Mouse (Mus musculus) urinary bladder, adult 18-20 months (tissue): Measurements from ENCODE around the gene Kalrn.

Source experiments
- DNase-seq, 2 experiments: peaks; one replicate each; pipeline ENCODE4 v3.0.0; 2022; ENCODE audit warnings: low spot score in 2 of 2, mixed read lengths in 2 of 2

Kalrn gene

GRCm38 (mm10) chr16:34504250-34504649, 69.1 kb downstream of the Kalrn start:
- no peak for DNase-seq

- no peak for DNase-seq
These were observed 71.2 kb downstream of the Kalrn start for GRCm38 (mm10) chr16:34502110-34502509.

- DNase-seq: no peak
These were observed 78.6 kb downstream of the Kalrn start for GRCm38 (mm10) chr16:34494741-34495140.

DNA sequence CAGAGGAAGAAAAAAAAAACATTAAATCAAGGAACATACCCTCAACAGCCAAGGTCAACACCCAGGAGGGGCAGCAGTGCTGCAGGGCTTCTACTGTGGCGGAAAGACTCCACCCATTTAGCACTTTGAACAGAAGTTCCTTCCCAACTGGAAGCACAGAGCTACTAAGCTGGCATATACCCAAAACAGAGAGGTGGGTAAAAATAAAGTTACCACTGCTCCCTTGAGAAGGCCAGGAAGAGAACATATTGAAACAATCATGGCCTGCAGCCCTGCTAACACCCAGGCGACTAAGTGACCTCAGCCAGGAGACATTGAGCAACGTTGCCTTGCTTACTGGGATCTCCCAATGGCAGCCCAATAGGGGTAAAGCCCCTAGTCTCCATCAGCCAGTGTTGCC, 79.4 kb downstream of the Kalrn start:
- DNase-seq: no peak

DNA sequence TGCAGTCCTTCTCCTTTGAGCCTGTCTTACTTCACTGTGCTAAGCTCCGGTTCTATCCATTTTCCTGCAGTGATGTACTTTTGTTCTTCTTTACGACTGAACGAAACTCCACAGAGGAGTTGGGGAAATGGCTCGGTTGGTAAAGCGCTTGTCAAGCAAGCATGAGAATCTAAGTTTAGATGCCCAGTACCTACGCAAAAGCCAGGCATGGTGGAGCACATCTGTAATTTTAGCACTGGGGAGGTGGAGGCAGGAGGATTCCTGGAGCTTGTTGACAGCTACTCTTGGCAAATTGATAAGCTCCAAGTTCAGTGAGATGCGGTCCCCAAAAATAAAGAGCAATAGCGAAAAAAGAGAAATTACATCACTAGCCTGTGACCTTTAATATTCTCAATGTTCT, 82.1 kb downstream of the Kalrn start:
- DNase-seq: no peak

DNA sequence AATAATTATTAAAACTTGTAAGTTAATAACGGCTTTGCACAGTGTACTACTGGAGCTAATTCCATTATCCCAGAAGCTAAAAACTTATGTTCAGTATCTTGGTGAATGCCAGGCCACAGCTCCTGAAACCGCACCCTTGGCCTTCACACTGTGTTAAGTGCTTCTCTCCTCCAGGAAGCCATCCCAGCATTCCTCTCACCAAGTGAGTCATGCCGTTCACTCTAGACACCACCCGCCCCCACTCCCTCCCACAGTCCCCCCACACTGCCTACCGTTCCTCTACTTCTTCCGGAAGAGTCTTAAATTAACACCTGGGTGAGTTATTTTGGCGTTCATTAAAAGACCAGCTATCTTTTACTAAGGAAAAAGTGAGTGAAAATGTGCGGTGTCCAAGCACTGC, 82.8 kb downstream of the Kalrn start:
- DNase-seq: no peak

DNA sequence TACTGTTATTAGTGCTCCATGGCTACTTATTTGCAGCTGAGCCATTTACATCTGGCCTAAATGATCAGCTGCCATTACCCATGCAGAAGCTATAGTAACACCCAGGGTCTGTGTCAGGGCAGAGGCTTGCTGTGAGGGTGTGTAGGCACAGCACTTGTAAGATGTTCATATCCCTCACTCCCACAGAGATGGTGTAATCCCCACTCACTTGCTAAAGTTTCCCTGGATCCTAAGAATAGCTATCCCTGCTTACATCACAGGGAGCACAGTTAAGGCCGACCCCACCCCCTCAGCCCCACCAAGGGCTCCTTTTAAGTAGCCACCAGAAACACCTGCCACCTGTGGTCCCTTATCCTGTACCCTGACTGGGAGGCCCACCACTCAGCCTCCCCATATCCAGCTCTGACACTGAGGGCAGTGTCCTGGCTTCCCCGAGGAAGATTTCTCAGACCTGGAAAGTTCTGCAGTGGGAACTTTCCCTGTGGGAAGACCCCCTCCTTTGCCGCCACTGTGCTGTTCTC, 83.5 kb downstream of the Kalrn start:
- no peak for DNase-seq

- DNase-seq: no peak
These were observed 85.5 kb downstream of the Kalrn start for GRCm38 (mm10) chr16:34487823-34488222.

DNA sequence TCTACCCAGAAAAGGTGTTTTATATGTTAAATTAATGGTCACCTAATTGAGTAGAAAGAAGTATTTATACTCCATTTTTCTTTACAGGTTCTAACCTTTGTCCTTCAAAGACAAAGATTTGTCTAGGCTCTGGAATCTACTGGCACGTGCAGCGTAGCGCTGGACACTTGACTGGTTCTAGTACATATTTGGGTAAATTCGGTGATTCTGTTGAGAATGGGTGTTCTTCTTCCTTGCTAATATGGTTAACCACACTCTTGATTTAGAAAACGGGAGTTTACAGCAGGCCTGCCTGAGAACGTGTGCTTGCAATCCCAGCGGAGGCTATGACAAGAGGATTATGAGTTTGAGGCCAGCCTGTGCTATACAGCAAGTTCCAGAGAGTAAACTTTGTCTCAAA, 86.1 kb downstream of the Kalrn start:
- no peak for DNase-seq

DNA sequence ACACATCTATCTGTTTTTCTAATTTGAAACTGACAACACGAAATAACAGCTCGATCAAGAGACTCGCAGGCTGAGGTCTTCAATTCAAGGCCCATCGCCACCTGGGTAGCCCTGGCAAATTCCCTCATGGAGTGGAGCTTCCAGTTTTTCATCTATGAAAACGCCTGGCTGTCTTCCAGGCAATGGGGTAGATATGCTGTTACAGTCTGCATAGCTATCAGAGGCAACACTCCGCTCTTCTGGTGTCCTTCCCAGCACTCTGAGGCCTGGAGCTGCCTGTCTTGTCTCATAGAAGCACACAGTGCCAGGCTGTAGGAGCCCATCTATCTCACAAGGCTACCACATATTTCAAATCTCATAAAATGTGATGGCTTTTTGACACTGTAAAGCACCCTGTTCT, 87.8 kb downstream of the Kalrn start:
- DNase-seq: no peak

DNA sequence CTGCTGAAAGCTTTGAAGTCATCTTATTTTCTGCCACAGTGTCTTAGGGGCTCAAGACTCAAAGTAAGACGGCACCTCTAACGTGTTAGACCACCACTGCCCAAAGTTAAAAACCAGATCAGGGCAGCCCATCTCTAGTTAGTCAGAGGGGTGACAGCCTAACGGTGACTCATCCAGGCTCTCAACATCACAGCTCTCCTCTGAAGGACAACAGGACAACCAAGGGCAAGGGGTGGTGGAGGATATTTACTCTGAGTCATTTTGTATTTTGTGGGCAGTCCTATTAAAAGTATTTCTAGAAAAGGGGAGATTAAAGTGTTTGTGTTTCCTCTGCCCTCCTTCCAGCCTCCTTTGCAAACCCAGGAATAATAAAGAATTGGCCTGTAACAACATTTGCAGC, 88.4 kb downstream of the Kalrn start:
- no peak for DNase-seq

- DNase-seq: no peak
These were observed 89.1 kb downstream of the Kalrn start for GRCm38 (mm10) chr16:34484213-34484612.

- no peak for DNase-seq
These were observed 89.6 kb downstream of the Kalrn start for GRCm38 (mm10) chr16:34483716-34484115.

- no peak for DNase-seq
These were observed 98.6 kb downstream of the Kalrn start for GRCm38 (mm10) chr16:34474741-34475140.

- DNase-seq: no peak
These were observed 99.4 kb downstream of the Kalrn start for GRCm38 (mm10) chr16:34473891-34474290.

DNA sequence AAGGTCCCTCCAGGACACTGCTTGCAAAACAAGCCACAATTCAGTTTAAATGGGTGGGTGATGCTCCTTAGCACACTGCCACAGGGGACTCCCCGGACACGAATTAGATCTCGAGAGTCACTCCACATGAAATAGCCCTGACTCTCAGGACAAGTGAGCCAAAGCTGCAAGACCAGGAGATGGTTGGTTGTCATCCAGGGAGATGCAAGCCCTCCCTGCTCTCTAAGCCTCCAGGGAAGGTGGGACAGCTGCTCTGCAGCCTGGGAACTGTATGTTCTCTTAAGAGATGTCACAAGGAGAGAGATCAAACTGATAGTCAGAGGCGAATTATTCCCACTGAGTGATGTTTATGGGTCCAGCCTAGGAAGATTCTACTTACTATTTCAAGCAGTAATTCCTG, 101.9 kb downstream of the Kalrn start:
- no peak for DNase-seq

DNA sequence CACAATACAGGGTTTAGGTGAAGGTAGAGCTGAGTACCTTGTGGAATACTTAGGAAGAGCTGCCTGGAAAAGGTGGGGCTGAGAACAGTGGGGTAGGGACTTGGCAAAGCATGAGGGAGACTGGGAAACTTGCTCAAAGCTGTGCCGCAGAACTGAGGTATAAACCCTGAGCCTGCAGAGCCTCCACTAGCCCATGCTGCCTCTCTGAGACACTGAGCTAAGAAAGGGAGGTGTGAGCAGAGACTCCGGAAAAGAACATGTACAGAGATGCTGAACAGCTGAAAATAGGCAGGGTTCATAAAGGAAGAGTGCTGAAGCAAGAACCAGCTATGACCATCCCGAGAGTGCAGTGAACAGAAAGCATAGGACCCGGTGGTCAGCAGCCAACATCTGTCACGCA, 103.0 kb downstream of the Kalrn start:
- no peak for DNase-seq

DNA sequence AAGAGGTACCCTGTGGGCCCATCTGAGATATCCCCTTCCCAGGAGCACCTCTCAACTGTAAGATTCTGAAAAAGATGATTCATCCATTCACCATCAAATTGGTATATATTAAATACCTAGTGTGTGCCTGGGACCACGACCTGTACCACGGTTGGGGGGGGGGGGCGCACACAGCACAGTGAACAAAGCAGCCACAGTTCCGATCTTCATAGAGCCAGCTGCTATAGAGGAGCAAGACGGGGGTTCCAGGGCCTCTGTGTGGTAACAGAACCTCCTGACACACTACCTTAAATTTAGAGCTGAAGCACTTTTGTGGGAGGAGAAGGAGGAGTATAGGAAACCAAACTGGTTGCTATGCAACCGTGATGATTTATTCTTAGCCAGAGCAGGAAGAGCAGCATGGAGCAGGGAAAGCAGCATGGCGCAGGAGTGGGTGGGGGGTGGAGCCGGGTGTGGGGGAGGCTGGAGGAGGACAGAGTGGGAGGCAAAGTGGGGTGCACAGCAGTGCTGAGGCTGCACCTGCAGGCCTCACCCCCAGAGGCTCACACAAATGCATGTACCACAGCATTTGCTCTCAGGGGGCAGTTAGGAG, 104.0 kb downstream of the Kalrn start:
- DNase-seq: no peak

- no peak for DNase-seq
These were observed 106.7 kb downstream of the Kalrn start for GRCm38 (mm10) chr16:34466649-34467048.

- no peak for DNase-seq
These were observed 117.0 kb downstream of the Kalrn start for GRCm38 (mm10) chr16:34456314-34456713.

DNA sequence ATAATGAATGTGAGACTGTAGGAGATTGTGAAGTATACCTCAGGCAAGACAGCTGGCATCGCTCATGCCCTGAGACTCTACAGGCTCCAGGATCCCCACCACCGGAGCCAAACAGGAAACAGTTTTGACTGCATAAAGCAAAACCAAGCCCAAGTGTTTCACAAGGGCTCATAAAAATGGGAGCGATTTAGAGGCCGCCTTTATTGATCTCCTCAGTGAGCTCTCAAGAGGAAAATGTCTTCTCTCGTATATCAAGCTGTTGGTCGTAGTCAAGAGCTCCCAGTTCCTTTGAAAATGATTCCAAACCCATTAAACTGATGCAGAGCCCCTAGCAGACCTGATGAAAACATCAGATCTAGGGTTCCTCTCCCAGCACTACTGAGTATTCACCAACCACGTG, 127.7 kb downstream of the Kalrn start:
- peak in 1 of 2 experiments; percentile 15 for DNase-seq

DNA sequence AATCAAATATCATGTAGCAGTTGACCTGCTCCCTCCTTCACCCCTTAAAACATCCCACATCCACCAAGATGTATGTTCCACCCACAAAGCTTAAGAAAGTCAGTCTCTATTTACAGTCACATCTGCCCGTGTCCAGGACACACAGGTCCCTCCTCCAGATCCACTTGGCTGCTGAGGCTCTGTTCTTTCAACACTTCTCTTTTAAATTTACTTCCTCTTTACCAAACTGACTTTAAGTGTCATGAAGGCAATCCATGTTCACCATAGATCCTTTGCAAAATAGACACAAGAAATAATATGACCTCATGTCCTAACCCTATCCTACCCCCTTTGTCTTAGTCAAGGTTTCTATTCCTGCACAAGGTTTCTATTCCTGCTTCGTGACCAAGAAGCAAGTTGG, 131.6 kb downstream of the Kalrn start:
- DNase-seq: no peak

DNA sequence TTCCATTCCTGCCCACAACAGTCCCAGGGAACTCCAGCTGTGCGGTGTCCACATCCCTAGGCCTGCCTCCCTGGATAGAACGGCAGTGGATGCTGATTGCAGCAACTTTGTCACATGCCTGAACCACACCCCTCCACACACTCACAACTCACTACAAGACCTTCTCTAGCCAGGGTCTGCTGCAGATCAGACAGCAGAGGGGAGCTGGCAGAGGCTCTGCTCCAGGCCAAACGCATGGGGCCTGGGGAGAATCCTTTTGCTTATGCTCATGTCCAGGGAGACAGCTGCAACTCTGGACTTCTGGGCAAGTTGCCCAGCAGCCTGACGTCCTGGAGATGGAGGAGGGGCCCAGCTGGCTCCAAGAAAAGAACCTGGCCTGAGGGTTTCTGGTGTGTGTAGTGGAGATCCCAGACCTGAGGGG, 132.3 kb downstream of the Kalrn start:
- DNase-seq: peak in 1 of 2 experiments; percentile 49

- DNase-seq: no peak
These were observed 133.2 kb downstream of the Kalrn start for GRCm38 (mm10) chr16:34440019-34440615.
